Mouse (Mus musculus): ENCODE data around the gene Gm21970.

- no peak for TF ChIP-seq GATA1 (IDR thresholded peaks at IDR 0.05; ENCODE audit: borderline replicate concordance, low read length)
- no peak for TF ChIP-seq FLI1 (IDR thresholded peaks at IDR 0.05; ENCODE audit: low read length)
These were observed 71.1 kb downstream of the Gm21970 start for GRCm38 (mm10) chr16:91462644-91463043.

All from megakaryocyte, embryonic 14.5 days (primary cell).